Mouse (Mus musculus) midbrain, embryonic 11.5 days (tissue): ENCODE measurements at regions not wholly inside any gene's neighbourhood (a gene's known extent, or its start where the extent isn't known, plus 50 kb on each side); places are given as distances from the start of the nearest gene placed in this dataset.

Experiments used
- ATAC-seq: fragments of 200-750 bp; cut with Nextera tagmentation; 2 replicates; pipeline ENCODE4 v1.8.0; 2017; ENCODE audit warnings: moderate TSS enrichment, moderate library complexity; ENCODE audit not compliant: low FRiP score
- DNase-seq: peaks from one replicate; pipeline ENCODE4 v3.0.0; 2015; ENCODE audit warnings: low spot score; ENCODE audit errors: missing footprints
- H3K27ac ChIP-seq: fragments of 300-500 bp; sonication (generic); 2 replicates; pipeline ENCODE4 v1.5.1; 2014; ENCODE audit warnings: low read depth, low read length
- H3K27me3 ChIP-seq: fragments of 300-500 bp; sonication (generic); 2 replicates; pipeline ENCODE4 v1.6.1; 2014; ENCODE audit warnings: mild to moderate bottlenecking, low read length, moderate library complexity, mixed read lengths; ENCODE audit not compliant: control insufficient read depth, insufficient read depth
- H3K36me3 ChIP-seq: fragments of 300-500 bp; sonication (generic); 2 replicates; pipeline ENCODE4 v1.6.1; 2014; ENCODE audit warnings: mild to moderate bottlenecking, low read length, moderate library complexity, mixed read lengths; ENCODE audit not compliant: control insufficient read depth, insufficient read depth
- H3K4me1 ChIP-seq: fragments of 300-500 bp; sonication (generic); 2 replicates; pipeline ENCODE4 v1.6.1; 2014; ENCODE audit warnings: low read length; ENCODE audit not compliant: control insufficient read depth, insufficient read depth
- H3K4me2 ChIP-seq: fragments of 300-500 bp; sonication (generic); 2 replicates; pipeline ENCODE4 v1.6.1; 2014; ENCODE audit warnings: mild to moderate bottlenecking, moderate library complexity
- H3K4me3 ChIP-seq: fragments of 300-500 bp; sonication (generic); 2 replicates; pipeline ENCODE4 v1.5.1; 2014; ENCODE audit warnings: low read depth, low read length
- H3K9ac ChIP-seq: fragments of 300-500 bp; sonication (generic); 2 replicates; pipeline ENCODE4 v1.6.1; 2014; ENCODE audit warnings: low read length
- H3K9me3 ChIP-seq: fragments of 300-500 bp; sonication (generic); 2 replicates; pipeline ENCODE4 v1.6.1; 2016; ENCODE audit warnings: low read length; ENCODE audit not compliant: control insufficient read depth
- WGBS: fragments of 180-500 bp; shearing (Covaris S2); extraction: QIAGEN DNeasy Blood & Tissue Kit; methylation state at CpG from one replicate; pipeline ENCODE4 v1.1.7; 2014; 5-methylcytosine and 5-hydroxymethylcytosine counted together

GRCm38 (mm10) chr4:124181335-124181734 lies 263.5 kb upstream of the 4930535I16Rik start:
- H3K36me3 ChIP-seq, result no peaks in the 10 kb centered on the region
- no peak overlapping the region for H3K4me2 ChIP-seq
- H3K4me3 ChIP-seq, result no peak overlapping the region
- ATAC-seq (no peak), DNase-seq (peak; percentile 56)
- peaks cover 18% of the 10 kb centered on the region for H3K27me3 ChIP-seq
- no peak overlapping the region for H3K27ac ChIP-seq
- no peaks in the 10 kb centered on the region for H3K9me3 ChIP-seq
- H3K4me1 ChIP-seq, result peaks cover 4% of the 10 kb centered on the region; the same call in 1 of the 2 replicates
- 88% methylated on average over 4 of the region's 4 CpGs for WGBS
- H3K9ac ChIP-seq, result no peak overlapping the region

GRCm38 (mm10) chr4:124178401-124179018 lies 260.7 kb upstream of the 4930535I16Rik start:
- no peak overlapping the region for H3K27ac ChIP-seq
- H3K4me2 ChIP-seq, result peak overlapping the region; percentile 85
- H3K4me1 ChIP-seq, result peaks cover 4% of the 10 kb centered on the region; the same call in 1 of the 2 replicates
- H3K9me3 ChIP-seq, result no peaks in the 10 kb centered on the region
- peak overlapping the region; percentile 76 for H3K9ac ChIP-seq
- ATAC-seq (0 out of 2 replicates have a peak, but pooled peaks have one; percentile 35), DNase-seq (peak; percentile 93)
- H3K27me3 ChIP-seq, result peaks cover 18% of the 10 kb centered on the region
- no peaks in the 10 kb centered on the region for H3K36me3 ChIP-seq
- 1% methylated on average over 50 of the region's 50 CpGs for WGBS
- peak overlapping the region; percentile 47 for H3K4me3 ChIP-seq

DNA sequence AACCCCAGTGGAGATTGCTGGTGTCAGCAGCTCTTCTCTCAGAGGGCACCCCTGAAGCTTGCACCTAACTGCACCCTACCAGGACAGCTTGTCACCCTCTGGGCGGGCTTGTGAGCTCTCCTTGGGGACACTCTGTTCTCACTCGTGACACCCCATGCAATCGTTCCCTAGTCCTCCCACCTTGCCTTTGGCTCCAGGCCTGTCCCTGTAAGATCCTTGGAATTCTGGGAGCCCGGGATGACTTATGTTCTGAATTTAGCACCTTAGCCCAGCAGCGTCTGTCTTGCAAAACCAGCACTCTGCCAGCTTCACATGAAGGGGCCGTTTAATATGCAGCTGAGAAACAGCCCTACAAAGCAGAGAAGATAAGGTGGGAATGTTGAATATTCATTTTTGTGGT lies 257.7 kb upstream of the 4930535I16Rik start:
- 68% methylated on average over 6 of the region's 6 CpGs for WGBS
- peaks cover 18% of the 10 kb centered on the region for H3K27me3 ChIP-seq
- H3K36me3 ChIP-seq, result no peaks in the 10 kb centered on the region
- no peak overlapping the region for H3K4me2 ChIP-seq
- no peaks in the 10 kb centered on the region for H3K9me3 ChIP-seq
- no peak overlapping the region for H3K9ac ChIP-seq
- DNase-seq, result peak; percentile 54
- H3K4me1 ChIP-seq, result peaks cover 4% of the 10 kb centered on the region; the same call in 1 of the 2 replicates
- H3K4me3 ChIP-seq, result no peak overlapping the region
- no peak for ATAC-seq
- no peak overlapping the region for H3K27ac ChIP-seq

- H3K27ac ChIP-seq, result no peak overlapping the region
- no peak overlapping the region for H3K4me2 ChIP-seq
- no peak overlapping the region for H3K4me3 ChIP-seq
- peaks cover 10% of the 10 kb centered on the region for H3K4me1 ChIP-seq
- H3K27me3 ChIP-seq, result no peaks in the 10 kb centered on the region
- DNase-seq, result peak; percentile 37
- 86% methylated on average over 6 of the region's 6 CpGs for WGBS
- H3K9ac ChIP-seq, result no peak overlapping the region
- no peaks in the 10 kb centered on the region for H3K36me3 ChIP-seq
- no peaks in the 10 kb centered on the region for H3K9me3 ChIP-seq
- ATAC-seq, result no peak
Measured at GRCm38 (mm10) chr4:124154627-124155026, 236.8 kb upstream of the 4930535I16Rik start.

DNA sequence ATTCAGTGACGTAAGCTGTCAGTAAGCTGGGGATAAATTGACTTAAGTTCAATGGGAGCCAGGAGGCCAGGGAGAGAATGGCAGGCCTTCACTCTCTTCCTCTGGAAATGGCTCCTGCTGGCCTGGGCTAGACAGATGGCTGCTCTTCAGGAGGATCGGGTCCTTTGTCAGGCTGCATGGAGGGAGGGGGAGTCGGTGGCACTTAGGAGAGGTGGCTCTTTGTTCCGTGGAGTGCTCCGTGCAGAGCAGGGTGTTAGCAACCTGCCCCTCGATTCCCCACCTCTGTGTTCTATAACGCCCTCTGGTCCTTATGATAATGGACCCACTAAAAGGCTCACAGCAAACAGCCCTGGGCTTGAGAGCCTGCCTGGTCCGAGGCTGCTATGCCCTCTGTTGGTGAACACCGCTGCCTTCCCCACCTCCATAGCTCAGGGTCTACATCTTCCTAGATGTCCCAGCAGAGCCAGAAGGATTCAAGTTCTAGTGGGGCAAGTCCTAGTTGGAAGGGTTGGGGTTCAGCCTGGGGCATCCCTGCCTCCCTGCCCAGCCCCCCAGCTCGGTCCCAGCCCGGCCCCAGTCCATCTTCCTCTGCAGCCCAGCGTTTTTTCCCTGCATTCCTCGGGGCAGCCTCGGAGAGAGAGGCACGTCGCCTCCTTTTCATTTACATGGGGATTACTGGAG lies 232.1 kb upstream of the 4930535I16Rik start:
- Histone ChIP-seq H3K4me3 (no peak overlapping the region), H3K36me3 (no peaks in the 10 kb centered on the region), H3K4me2 (peak overlapping the region; percentile 42), H3K9me3 (no peaks in the 10 kb centered on the region), H3K9ac (peak overlapping the region; percentile 64), H3K27ac (peak overlapping the region; percentile 45), H3K4me1 (peaks cover 11% of the 10 kb centered on the region), H3K27me3 (no peaks in the 10 kb centered on the region)
- ATAC-seq, result peak; percentile 77
- peak; percentile 96 for DNase-seq
- 7% methylated on average over 16 of the region's 16 CpGs for WGBS

- Histone ChIP-seq H3K27me3 (no peaks in the 10 kb centered on the region), H3K4me3 (no peak overlapping the region), H3K9ac (no peak overlapping the region), H3K27ac (no peak overlapping the region), H3K4me1 (peaks cover 11% of the 10 kb centered on the region), H3K9me3 (no peaks in the 10 kb centered on the region), H3K36me3 (no peaks in the 10 kb centered on the region), H3K4me2 (no peak overlapping the region)
- ATAC-seq (no peak), DNase-seq (peak; percentile 73)
- 95% methylated on average over 3 of the region's 3 CpGs for WGBS
Measured at GRCm38 (mm10) chr4:124149037-124149436, 231.2 kb upstream of the 4930535I16Rik start.

GRCm38 (mm10) chr4:124147276-124147675 lies 229.5 kb upstream of the 4930535I16Rik start:
- ATAC-seq, result no peak
- Histone ChIP-seq H3K9me3 (no peaks in the 10 kb centered on the region), H3K4me3 (no peak overlapping the region), H3K9ac (no peak overlapping the region), H3K27ac (no peak overlapping the region), H3K36me3 (no peaks in the 10 kb centered on the region), H3K27me3 (no peaks in the 10 kb centered on the region), H3K4me2 (no peak overlapping the region), H3K4me1 (peaks cover 14% of the 10 kb centered on the region)
- 72% methylated on average over 4 of the region's 4 CpGs for WGBS
- DNase-seq, result peak; percentile 56

DNA sequence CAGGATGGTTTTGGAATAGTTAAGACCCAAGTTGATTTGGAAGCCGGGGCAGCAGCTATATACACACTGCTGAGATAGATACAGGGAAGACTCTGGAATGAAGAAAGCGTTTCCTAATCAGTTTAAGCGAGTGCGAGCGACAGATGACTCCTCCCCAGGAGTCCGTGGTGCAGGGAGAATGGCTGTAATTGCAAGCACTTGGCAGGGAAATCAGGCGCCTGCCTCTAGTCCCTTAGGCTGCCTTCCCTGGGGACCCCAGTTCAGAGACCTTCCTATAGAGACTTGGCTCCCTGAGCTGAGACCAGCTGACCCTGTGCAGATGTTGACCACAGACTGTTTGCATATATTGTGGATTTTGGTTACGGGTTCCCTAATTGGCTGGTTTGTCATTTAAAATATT lies 228.3 kb upstream of the 4930535I16Rik start:
- no peak overlapping the region for H3K4me2 ChIP-seq
- no peaks in the 10 kb centered on the region for H3K36me3 ChIP-seq
- 33% methylated on average over 8 of the region's 8 CpGs for WGBS
- ATAC-seq (no peak), DNase-seq (peak; percentile 82)
- H3K4me3 ChIP-seq, result no peak overlapping the region
- no peak overlapping the region for H3K9ac ChIP-seq
- H3K4me1 ChIP-seq, result peaks cover 14% of the 10 kb centered on the region
- H3K27me3 ChIP-seq, result no peaks in the 10 kb centered on the region
- no peak overlapping the region for H3K27ac ChIP-seq
- H3K9me3 ChIP-seq, result no peaks in the 10 kb centered on the region

- peaks cover 4% of the 10 kb centered on the region; the same call in 1 of the 2 replicates for H3K4me1 ChIP-seq
- H3K27me3 ChIP-seq, result no peaks in the 10 kb centered on the region
- H3K9me3 ChIP-seq, result no peaks in the 10 kb centered on the region
- no peak overlapping the region for H3K9ac ChIP-seq
- no peak for ATAC-seq
- no peak overlapping the region for H3K27ac ChIP-seq
- no peaks in the 10 kb centered on the region for H3K36me3 ChIP-seq
- WGBS, result 57% methylated on average over 5 of the region's 5 CpGs
- no peak overlapping the region for H3K4me3 ChIP-seq
- no peak overlapping the region for H3K4me2 ChIP-seq
- DNase-seq, result no peak
Measured at GRCm38 (mm10) chr4:124143630-124144029, 225.8 kb upstream of the 4930535I16Rik start.
